Mouse (Mus musculus): ENCODE results near the gene Zfp951. TPM values are rescaled to one million over a fixed set of nuclear protein-coding genes. Genes with fewer than 3 reads are reported as not detected.
"Not testable (repeated sequence)": the region's sequence is repeated elsewhere in the genome, so short reads cannot be mapped to it uniquely, and the experiment has no call there.

The Zfp951 gene
- total RNA-seq (2017) = 14.4 and 16.5 TPM in 2 replicates

DNA sequence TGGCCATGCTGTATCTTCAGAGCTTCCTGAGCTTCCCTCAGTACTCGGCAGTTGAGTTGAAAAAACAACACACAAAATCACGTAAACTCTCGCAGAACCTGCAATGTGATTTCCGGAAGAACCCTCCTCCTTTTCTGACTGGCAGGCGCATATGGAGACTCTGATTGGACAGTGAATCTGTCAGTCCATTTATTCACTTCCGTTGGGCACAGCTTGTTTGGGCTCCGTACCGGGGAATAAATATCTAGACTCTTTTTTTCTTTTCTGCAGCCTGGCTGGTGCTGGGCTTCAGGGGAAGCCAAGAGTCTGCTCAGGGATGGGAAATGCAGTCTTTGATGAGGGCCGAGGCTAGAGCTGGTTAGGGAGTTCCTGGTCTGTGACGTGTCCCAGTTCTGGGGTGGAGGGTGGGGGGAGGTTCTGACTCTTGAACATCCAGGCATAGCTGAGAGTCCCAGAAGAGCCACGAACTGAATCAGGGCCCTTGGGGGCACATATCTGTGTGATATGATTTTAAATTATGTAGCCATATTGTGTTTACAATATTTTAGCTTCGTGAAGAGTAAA is at the start of gene Zfp951:
Zfp951 (minus strand) TSS at position 109 of the 564 bp plus-strand sequence.
- peak; percentile 99 to 100 for ATAC-seq (replicated peaks in 1 of 2; ENCODE audit: insufficient read depth in 1 of 2, low FRiP score in 2 of 2, low TSS enrichment in 1 of 2, low read depth in 1 of 2, poor library complexity in 2 of 2, severe bottlenecking in 2 of 2)

- ATAC-seq (replicated peaks in 1 of 2; ENCODE audit: insufficient read depth in 1 of 2, low FRiP score in 2 of 2, low TSS enrichment in 1 of 2, low read depth in 1 of 2, poor library complexity in 2 of 2, severe bottlenecking in 2 of 2) = not testable (repeated sequence)
Measured at GRCm38 (mm10) chr5:104906556-104906955, 46.7 kb upstream of the Zfp951 start.

GRCm38 (mm10) chr5:104859045-104859961 is 567 bp downstream of the Zfp951 start:
- ATAC-seq (replicated peaks in 1 of 2; ENCODE audit: insufficient read depth in 1 of 2, low FRiP score in 2 of 2, low TSS enrichment in 1 of 2, low read depth in 1 of 2, poor library complexity in 2 of 2, severe bottlenecking in 2 of 2) = peak; percentile 44 to 72; a peak in 3 of 4 replicates

- ATAC-seq (replicated peaks in 1 of 2; ENCODE audit: insufficient read depth in 1 of 2, low FRiP score in 2 of 2, low TSS enrichment in 1 of 2, low read depth in 1 of 2, poor library complexity in 2 of 2, severe bottlenecking in 2 of 2) = not testable (repeated sequence)
Measured at GRCm38 (mm10) chr5:104854546-104854945, 5.3 kb downstream of the Zfp951 start.

GRCm38 (mm10) chr5:104833330-104833729 is 26.5 kb downstream of the Zfp951 start:
- ATAC-seq (replicated peaks in 1 of 2; ENCODE audit: insufficient read depth in 1 of 2, low FRiP score in 2 of 2, low TSS enrichment in 1 of 2, low read depth in 1 of 2, poor library complexity in 2 of 2, severe bottlenecking in 2 of 2) = no peak

DNA sequence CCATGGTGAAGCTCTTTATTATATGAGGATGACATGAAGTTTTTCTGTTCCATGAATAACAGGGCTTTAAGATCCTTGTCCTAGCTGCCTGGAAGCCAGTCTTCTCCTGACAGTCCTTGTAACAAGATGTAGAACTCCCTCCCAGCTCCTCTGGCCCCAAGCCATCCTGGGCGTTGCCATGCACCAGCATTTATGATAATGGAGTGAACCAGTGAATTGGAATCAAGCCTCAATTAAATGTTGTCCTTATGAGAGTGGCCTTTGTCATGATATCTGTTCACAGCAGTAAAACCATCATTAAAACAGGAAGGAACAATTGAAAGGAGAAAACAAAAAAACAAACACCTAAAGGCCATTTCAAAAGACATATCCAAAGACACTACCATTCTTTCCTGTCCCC is 30.3 kb downstream of the Zfp951 start:
- ATAC-seq (replicated peaks in 1 of 2; ENCODE audit: insufficient read depth in 1 of 2, low FRiP score in 2 of 2, low TSS enrichment in 1 of 2, low read depth in 1 of 2, poor library complexity in 2 of 2, severe bottlenecking in 2 of 2) = no peak

GRCm38 (mm10) chr5:104770138-104770537 is 89.7 kb downstream of the Zfp951 start:
- ATAC-seq (replicated peaks in 1 of 2; ENCODE audit: insufficient read depth in 1 of 2, low FRiP score in 2 of 2, low TSS enrichment in 1 of 2, low read depth in 1 of 2, poor library complexity in 2 of 2, severe bottlenecking in 2 of 2) = peak; percentile 27 to 39; a peak in 1 of 4 replicates

Other genes starting within 250 kb of the Zfp951 start
- 14.9 and 15.6 TPM in 2 replicates for gene Abcg3, start 122.6 kb upstream of the Zfp951 start, total RNA-seq (2017)